Mouse (Mus musculus) kidney, adult 2 months (tissue): ENCODE measurements at regions not wholly inside any gene's neighbourhood (a gene's known extent, or its start where the extent isn't known, plus 50 kb on each side); places are given as distances from the start of the nearest gene placed in this dataset.
"Not testable (repeated sequence)": the region's sequence is repeated elsewhere in the genome, so short reads cannot be mapped to it uniquely, and the experiment has no call there.

ENCODE experiments used
- CTCF ChIP-seq: fragments of 200-500 bp; conservative IDR thresholded peaks from 2 replicates; pipeline ENCODE4 v1.5.1; 2011; ENCODE audit warnings: low read depth, mild to moderate bottlenecking, control low read depth, low read length, moderate library complexity, mixed read lengths; ENCODE audit not compliant: insufficient read depth, insufficient read length
- POLR2A ChIP-seq: fragments of 200-500 bp; IDR thresholded peaks from one replicate; pipeline ENCODE4 v1.6.1; 2011; ENCODE audit warnings: low read depth, low read length, control low read depth

DNA sequence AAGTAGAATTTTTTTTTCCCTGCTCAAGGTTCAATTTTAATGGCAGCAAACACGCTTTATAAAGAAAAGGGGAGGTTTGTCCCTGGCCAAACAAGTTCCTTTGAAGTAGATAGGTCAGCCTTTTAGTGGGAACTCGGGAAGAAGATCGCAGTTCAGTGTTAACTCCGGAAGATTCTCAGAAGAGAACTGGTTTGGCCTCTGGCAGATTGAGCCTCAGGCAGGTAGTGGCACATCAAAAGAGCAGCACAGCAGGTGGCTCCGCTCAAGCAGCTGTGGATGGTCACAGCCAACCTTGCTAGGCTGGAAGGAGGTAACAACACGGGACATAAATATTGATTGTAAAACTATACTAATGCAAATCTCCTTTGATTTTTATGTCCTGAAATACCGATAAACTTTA lies 347.2 kb upstream of the Sdr16c6 start:
- not testable (repeated sequence) for TF ChIP-seq CTCF, POLR2A
